Mouse (Mus musculus) liver, embryonic 14.5 days (tissue): ENCODE data around the gene Nupr1l. TPM values are rescaled to one million over a fixed set of nuclear protein-coding genes. Genes with fewer than 3 reads are reported as not detected.
A peak's percentile ranks its signal among the peaks of the same experiment; 100 is the strongest.

Experiments
- ATAC-seq: fragments of 200-750 bp; cut with Nextera tagmentation; 2 replicates; pipeline ENCODE4 v1.8.0; 2017; ENCODE audit warnings: moderate number of reproducible peaks, mild to moderate bottlenecking, moderate library complexity; ENCODE audit not compliant: insufficient read depth
- DNase-seq, 3 experiments: peaks; one replicate each; pipeline ENCODE4 v3.0.0-alpha.2; 2012 to 2013; ENCODE audit warnings: low read depth in 3 of 3, low spot score in 3 of 3
- H3K27ac ChIP-seq: fragments of 300-500 bp; sonication (generic); 2 replicates; pipeline ENCODE4 v1.5.1; 2014; ENCODE audit warnings: moderate library complexity, mild to moderate bottlenecking, control low read depth, inconsistent platforms
- H3K27me3 ChIP-seq: fragments of 300-500 bp; sonication (generic); 2 replicates; pipeline ENCODE4 v1.6.1; 2014; ENCODE audit warnings: mild to moderate bottlenecking, low read length, moderate library complexity; ENCODE audit not compliant: control insufficient read depth, insufficient read depth
- H3K36me3 ChIP-seq: fragments of 300-500 bp; sonication (generic); replicated peaks from 2 replicates; pipeline ENCODE4 v1.6.1; 2014; ENCODE audit warnings: low read depth; ENCODE audit not compliant: control insufficient read depth, insufficient read depth
- H3K4me1 ChIP-seq, 2 experiments: fragments of 200-500 bp in 1 of 2; fragments of 300-500 bp in 1 of 2; sonication (generic) in 1 of 2; replicated peaks; 2 replicates each; pipeline ENCODE4 v1.6.1; 2012 to 2014; ENCODE audit warnings: antibody characterized with exemption in 1 of 2, inconsistent platforms in 1 of 2, low read length in 1 of 2; ENCODE audit not compliant: control insufficient read depth in 2 of 2, insufficient read depth in 2 of 2
- H3K4me2 ChIP-seq: fragments of 300-500 bp; sonication (generic); 2 replicates; pipeline ENCODE4 v1.6.1; 2014; ENCODE audit warnings: low read depth, mild to moderate bottlenecking, control low read depth, moderate library complexity
- H3K4me3 ChIP-seq, 2 experiments: fragments of 200-500 bp in 1 of 2; fragments of 300-500 bp in 1 of 2; sonication (generic) in 1 of 2; 2 replicates each; pipeline ENCODE4 v1.5.1; 2012 to 2014; ENCODE audit warnings: low read depth in 2 of 2, low read length in 2 of 2, mild to moderate bottlenecking in 2 of 2, control low read depth in 1 of 2, inconsistent platforms in 1 of 2, moderate library complexity in 1 of 2; ENCODE audit not compliant: insufficient read depth in 1 of 2
- H3K9ac ChIP-seq: fragments of 300-500 bp; sonication (generic); replicated peaks from 2 replicates; pipeline ENCODE4 v1.6.1; 2014; ENCODE audit warnings: mild to moderate bottlenecking, control low read depth, moderate library complexity
- H3K9me3 ChIP-seq: fragments of 300-500 bp; sonication (generic); 2 replicates; pipeline ENCODE4 v1.6.1; 2016; ENCODE audit warnings: low read length, mixed read lengths; ENCODE audit not compliant: control insufficient read depth
- CTCF ChIP-seq: IDR thresholded peaks from 2 replicates; pipeline ENCODE4 v1.5.1; 2016; ENCODE audit warnings: antibody characterized with exemption, low read depth, control low read depth
- EP300 ChIP-seq: IDR thresholded peaks from 2 replicates; pipeline ENCODE4 v1.6.1; 2016; ENCODE audit warnings: antibody characterized with exemption, low read depth
- WGBS: fragments of 180-500 bp; shearing (Covaris S2); extraction: QIAGEN DNeasy Blood & Tissue Kit; methylation state at CpG from one replicate; pipeline ENCODE4 v1.1.7; 2014; ENCODE audit not compliant: insufficient replicate concordance; 5-methylcytosine and 5-hydroxymethylcytosine counted together
- polyA plus RNA-seq, 2 experiments: library from polyadenylated mRNA; depleted of rRNA in 1 of 2; stranded (reverse) in 1 of 2; unstranded in 1 of 2; fragments of >200 nt; fragmentation: Nextera tagmentation in 1 of 2; extraction: Ambion mirVana in 1 of 2; gene quantifications; 2 replicates each; pipeline versions ENCODE4 v1.2.1 to v1.2.3; 2012 to 2014

Nupr1l gene
- polyA plus RNA-seq, 2 experiments = 0.26 to 0.72 TPM

GRCm38 (mm10) chr5:129871238-129871637, 37.1 kb upstream of the Nupr1l start:
- Histone ChIP-seq H3K4me1 (no peaks in the 10 kb centered on the region), H3K27me3 (no peaks in the 10 kb centered on the region), H3K9me3 (no peaks in the 10 kb centered on the region), H3K36me3 (no peaks in the 10 kb centered on the region), H3K4me2 (no peak overlapping the region), H3K9ac (no peak overlapping the region), H3K4me3 (no peak overlapping the region), H3K27ac (no peak overlapping the region)
- TF ChIP-seq EP300 (no peak), CTCF (no peak)
- DNase-seq (no peak), ATAC-seq (no peak)
- WGBS = 66% methylated on average over 2 of the region's 2 CpGs

DNA sequence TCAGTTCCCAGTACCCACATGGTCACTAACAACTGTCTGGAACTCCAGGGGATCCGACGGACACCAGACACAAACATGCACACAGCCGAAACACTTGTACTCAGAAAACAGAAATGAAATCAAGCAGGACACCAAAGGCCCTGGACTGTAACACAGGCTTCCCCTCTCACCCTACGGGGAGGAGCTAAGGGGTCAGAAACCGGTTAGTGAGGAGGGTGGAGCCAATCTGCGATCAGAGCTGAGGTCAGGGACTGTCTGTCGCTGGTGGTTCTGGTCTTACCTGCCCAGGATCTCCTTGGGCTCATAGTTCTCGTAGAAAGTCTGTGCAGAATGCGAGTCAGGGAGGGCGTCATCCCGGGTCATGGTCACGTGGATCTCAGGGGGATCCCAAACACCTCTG, 34.4 kb upstream of the Nupr1l start:
- no peak overlapping the region for H3K4me2 ChIP-seq
- no peak for DNase-seq
- no peaks in the 10 kb centered on the region for H3K4me1 ChIP-seq
- no peak overlapping the region for H3K27ac ChIP-seq
- TF ChIP-seq CTCF (no peak), EP300 (no peak)
- H3K9me3 ChIP-seq = no peaks in the 10 kb centered on the region
- H3K36me3 ChIP-seq = no peaks in the 10 kb centered on the region
- no peak overlapping the region for H3K4me3 ChIP-seq
- ATAC-seq = no peak
- no peak overlapping the region for H3K9ac ChIP-seq
- 73% methylated on average over 12 of the region's 12 CpGs for WGBS
- H3K27me3 ChIP-seq = no peaks in the 10 kb centered on the region

GRCm38 (mm10) chr5:129875098-129875497, 33.2 kb upstream of the Nupr1l start:
- no peak overlapping the region for H3K4me3 ChIP-seq
- DNase-seq (no peak), ATAC-seq (no peak)
- no peak overlapping the region for H3K9ac ChIP-seq
- H3K4me1 ChIP-seq = no peaks in the 10 kb centered on the region
- WGBS = 64% methylated on average over 11 of the region's 11 CpGs
- no peaks in the 10 kb centered on the region for H3K9me3 ChIP-seq
- TF ChIP-seq EP300 (no peak), CTCF (no peak)
- H3K27me3 ChIP-seq = no peaks in the 10 kb centered on the region
- H3K27ac ChIP-seq = no peak overlapping the region
- no peak overlapping the region for H3K4me2 ChIP-seq
- no peaks in the 10 kb centered on the region; the same call in 1 of the 2 replicates for H3K36me3 ChIP-seq

GRCm38 (mm10) chr5:129877731-129878455, 30.4 kb upstream of the Nupr1l start:
- no peak overlapping the region for H3K4me3 ChIP-seq
- DNase-seq = no peak
- no peak overlapping the region for H3K4me2 ChIP-seq
- H3K4me1 ChIP-seq = no peaks in the 10 kb centered on the region
- H3K27ac ChIP-seq = no peak overlapping the region
- no peak for ATAC-seq
- no peaks in the 10 kb centered on the region for H3K27me3 ChIP-seq
- H3K36me3 ChIP-seq = peaks cover 23% of the 10 kb centered on the region
- no peak for TF ChIP-seq EP300
- TF ChIP-seq CTCF = no peak
- 59% methylated on average over 9 of the region's 9 CpGs for WGBS
- no peak overlapping the region for H3K9ac ChIP-seq
- H3K9me3 ChIP-seq = no peaks in the 10 kb centered on the region

DNA sequence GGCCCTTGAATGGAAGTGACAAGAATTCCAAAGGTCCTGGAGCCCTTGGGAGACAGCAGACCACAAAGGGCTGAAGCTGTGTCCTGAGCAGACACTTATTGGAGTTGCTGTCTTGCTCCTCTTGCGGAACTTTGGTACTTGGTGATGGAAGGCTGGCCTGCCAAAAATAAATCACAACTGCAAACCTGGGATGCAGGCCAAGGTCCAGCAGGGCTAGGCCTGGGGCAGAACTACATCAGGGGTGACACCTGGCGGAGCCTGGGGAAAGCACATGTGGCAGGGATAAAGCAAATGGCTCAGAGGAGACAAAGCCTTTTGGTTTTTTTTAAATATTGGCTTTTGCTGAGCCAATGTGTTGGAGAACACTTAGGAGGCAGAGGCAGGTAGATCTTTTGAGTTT, 29.4 kb upstream of the Nupr1l start:
- H3K4me2 ChIP-seq = no peak overlapping the region
- no peaks in the 10 kb centered on the region for H3K27me3 ChIP-seq
- H3K9me3 ChIP-seq = no peaks in the 10 kb centered on the region
- no peak overlapping the region for H3K9ac ChIP-seq
- H3K4me3 ChIP-seq = no peak overlapping the region
- H3K36me3 ChIP-seq = peaks cover 29% of the 10 kb centered on the region
- no peak overlapping the region for H3K27ac ChIP-seq
- ATAC-seq (no peak), DNase-seq (no peak)
- H3K4me1 ChIP-seq = no peaks in the 10 kb centered on the region
- 66% methylated on average over 2 of the region's 2 CpGs for WGBS
- no peak for TF ChIP-seq EP300
- peak; percentile 73 for TF ChIP-seq CTCF
